Mouse (Mus musculus): ENCODE results near the gene Arpp19.
A peak's percentile ranks its signal among the peaks of the same experiment; 100 is the strongest.

The Arpp19 gene

DNA sequence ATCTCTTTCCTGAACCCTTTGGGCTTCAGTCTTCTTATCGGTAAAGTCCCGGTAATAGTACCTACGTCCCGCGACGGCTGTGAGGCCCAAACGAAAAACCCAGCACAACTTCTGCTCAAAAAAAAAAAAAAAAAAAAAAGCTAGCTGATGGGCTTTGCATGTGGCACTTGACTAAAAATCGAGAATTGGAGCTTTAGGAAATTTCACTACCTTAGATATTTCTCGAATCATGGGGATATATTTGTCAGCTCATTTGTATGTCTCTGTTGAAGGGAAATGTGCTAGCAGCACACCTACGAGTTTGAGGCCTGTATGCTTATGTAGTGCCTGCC is 909 bp downstream of the Arpp19 start:
- DNase-seq (ENCODE audit: low read depth, low spot score) = no peak

DNA sequence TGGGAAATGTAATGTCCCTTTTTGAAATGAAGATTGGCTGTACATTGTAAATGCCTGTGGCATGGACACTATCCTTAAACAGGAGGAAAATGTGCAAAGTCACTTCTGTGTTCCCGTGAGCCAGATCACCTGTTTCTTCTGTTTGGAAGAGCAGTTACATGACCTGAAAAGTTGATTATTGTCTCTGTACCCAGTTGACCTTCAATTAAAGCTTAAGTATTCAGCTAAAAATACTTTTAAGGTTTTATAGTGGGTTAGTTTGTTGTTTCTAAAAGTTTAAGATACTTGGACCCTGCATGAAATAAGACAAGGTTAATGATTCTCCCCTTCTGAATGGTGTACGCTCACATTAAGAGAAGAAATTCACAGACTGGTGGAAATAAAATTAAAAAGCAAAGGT is 3.2 kb downstream of the Arpp19 start:
- no peak for DNase-seq (ENCODE audit: low read depth, low spot score)

DNA sequence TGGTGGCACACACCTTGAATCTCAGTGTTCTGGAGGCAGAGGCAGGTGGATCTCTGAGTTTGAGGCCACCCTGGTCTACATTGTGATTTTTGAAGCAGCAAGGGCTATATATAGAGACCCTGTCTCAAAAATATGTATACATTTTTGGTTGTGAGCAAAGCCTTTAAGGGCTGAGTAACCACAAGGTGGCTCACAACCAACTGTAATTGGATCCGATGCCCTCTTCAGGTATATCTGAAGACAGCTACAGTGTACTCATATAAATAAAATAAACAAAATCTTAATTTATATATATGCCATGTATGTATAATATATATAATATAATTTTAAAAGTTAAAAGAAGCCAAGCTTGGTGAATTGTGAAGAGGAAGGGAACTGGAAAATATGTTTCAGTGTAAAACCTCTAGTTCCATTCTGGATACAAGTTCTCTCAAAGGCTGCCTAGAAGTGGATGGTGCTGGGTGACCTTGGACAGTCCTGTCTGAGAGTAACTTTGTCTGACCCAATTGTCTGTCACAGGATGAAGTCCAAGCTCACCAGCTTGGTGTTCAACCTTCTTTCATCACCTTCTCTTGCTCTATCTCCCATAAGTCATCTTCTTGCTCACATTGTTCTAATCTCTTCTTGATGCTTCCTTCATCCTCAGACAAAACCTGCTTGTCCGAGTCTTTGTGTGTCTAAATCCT is 4.6 kb downstream of the Arpp19 start:
- DNase-seq (ENCODE audit: low read depth, low spot score) = no peak

DNA sequence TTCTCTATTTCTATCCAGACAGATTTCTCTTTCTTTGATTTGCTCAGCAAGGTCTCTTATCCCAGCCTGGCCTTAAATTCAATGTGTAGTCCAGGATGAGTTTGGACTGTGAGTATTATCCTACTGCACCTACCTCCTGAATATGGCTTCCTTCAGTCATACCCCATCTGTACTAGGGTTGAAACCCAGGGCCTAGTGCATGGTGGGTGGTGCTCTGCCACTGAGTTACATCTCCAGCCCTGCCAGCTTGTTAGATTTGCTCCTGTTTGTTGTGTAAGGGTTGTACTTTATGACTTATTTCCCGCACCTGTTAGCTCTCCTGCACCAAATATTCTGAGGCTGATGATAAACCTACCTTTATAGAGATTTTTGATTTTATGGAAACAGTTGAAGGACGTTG is 5.8 kb downstream of the Arpp19 start:
- DNase-seq (ENCODE audit: low read depth, low spot score) = no peak

DNA sequence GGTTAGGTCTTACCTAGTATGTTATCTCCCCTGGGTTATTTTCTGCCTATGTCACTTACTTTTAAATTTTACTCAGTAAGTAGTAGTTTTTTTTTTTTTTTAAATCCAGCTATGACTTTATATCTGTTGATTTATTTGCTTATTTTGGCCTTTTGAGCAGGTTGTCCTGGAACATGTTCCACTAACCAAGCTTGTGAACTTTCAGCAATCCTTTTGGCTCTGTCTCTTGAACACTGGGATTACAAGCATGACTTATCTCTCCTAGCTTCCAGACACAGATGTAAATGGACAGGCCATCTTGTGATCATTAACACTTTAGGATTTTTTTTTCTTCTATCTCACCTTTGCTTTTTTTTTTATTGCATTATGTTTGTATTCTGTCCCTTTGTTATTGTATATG is 9.7 kb downstream of the Arpp19 start:
- no peak for DNase-seq (ENCODE audit: low read depth, low spot score)

DNA sequence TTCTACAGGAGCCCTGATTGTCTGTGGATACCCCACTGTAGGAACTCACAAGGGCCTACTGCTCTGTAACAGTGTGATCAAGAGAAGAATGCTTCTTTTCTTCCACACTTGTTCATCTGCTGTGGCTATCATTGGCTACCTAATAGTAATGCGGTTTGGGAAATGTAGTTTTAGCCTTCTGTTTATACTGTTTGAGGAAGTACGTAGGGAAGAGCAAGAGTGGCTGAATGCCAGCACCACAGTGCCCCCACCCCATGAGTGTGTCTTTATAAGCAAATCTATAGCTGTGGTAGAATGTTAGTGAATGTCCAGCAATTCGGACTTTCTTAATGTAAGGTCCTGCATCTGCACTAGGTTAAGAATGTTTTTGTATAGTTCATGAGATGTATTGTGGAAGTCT is 11.7 kb downstream of the Arpp19 start:
- DNase-seq (ENCODE audit: low read depth, low spot score) = no peak

DNA sequence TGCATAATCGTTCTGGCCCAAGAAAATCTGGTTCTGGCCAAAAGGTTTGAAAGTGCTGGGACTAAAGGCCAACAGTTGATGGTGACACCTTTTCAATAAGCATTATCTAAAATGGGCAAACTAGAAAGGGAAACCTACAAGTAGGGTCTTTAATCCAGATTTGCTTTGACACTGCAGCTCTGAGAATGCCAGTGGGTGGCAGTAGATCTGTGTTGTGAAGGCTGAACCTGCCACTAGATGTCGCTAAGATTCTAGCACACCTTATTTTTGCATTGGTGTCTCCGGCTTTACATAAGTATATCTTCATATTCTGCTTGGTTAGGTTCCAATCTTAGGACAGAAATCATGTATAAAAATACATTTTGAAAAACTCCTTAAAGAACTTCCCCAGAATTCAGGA is 12.6 kb downstream of the Arpp19 start:
- DNase-seq (ENCODE audit: low read depth, low spot score) = peak; percentile 47

DNA sequence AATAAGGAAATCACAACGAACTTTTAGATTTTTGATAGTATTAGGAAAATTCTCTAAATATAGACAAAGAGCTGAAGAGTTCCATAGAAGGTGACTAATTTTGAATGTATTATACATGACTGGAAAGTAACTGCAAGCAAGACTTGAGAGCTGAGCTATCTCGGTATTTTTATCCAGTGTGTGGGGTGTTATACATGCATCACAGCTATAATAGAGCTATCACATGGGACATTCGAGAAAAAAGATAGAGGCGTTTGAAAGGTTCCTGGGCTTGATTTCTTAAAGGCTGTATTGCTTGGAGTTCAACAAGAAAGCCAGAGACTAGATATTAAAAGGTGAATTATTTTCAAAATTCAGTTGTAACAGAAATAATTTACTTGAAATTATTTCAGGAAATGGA is 14.4 kb downstream of the Arpp19 start:
- no peak for DNase-seq (ENCODE audit: low read depth, low spot score)

DNA sequence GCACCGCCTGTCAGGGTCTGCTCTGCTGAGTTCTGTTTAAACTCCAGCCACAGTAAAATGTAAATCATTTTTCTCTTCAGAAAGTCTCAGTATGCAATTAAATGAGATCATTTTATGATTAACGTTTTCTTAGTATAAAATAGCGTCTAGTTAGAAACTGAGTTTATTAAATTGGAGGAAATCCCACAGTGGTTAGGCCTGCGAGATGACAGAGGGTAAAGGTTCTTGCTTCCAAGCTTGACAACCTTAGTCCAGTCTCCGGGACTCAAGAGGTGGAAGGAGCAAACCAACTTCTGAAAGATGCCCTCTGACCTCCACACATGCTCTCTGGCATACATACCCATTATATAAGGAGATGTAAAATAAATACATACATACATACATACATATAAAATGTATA is 17.6 kb downstream of the Arpp19 start:
- DNase-seq (ENCODE audit: low read depth, low spot score) = no peak

DNA sequence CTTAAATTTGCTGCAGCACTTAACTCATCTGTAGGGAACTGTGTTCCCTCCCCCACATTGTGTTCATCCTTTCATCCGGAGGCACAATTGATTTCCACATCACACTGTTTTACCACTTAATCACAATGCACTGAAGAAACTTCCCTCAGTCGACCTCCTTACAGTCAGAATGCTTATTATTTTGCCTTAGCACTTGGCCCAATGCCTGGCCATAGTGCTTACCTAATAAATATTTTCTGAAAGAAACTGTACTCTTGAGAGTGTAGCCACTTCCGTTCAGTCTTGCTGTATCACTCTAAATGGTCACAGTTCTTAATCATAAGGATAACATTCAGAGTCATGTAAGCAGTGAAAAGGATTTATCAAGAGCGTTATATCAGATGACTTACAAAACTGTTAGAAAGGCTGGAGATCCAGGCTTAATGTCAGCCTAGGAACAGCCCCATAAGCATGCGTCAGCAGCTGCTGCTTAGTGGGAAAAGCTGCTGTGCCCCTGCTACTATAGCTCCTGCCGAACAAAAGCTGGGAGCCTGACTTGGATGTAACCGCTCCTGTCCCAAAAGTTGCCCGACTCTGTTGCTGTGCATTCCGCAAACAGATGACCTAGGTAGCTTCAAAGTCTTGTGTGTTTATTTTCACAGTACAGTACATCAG is 27.4 kb downstream of the Arpp19 start:
- no peak for DNase-seq (ENCODE audit: low read depth, low spot score)

DNA sequence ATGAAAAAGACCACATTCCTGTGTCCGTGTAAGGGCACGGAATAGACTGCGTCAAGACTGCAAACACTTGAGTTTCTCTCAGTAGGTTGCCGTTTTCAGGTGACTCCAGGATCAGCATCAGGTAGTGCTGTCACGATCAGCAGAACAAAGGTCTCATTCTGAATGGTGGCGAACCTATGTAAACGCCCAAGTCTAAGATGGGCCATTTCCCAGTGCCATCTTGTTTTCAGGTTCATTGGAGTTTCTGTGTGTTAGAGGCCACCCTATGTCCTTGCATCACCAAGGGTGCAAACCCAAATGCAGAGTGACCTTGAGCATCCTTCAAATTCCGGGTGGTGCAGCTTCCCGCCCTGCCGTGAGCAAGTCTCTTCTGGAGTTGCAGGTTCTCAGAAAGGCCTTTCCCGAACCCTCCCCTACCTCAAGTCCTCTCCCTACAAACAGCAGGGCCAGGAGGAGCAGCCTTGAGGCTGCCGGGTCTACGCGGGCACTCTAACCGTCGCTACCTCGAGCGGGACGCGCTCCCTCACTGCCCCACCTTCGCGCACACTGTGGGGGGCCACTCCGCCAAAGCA is 33.1 kb downstream of the Arpp19 start, which contains the start of gene Myo5a:
TSS of gene Myo5a (plus strand) at position 559 of the 572 bp plus-strand sequence.
- peak; percentile 65 for DNase-seq (ENCODE audit: low read depth, low spot score)

DNA sequence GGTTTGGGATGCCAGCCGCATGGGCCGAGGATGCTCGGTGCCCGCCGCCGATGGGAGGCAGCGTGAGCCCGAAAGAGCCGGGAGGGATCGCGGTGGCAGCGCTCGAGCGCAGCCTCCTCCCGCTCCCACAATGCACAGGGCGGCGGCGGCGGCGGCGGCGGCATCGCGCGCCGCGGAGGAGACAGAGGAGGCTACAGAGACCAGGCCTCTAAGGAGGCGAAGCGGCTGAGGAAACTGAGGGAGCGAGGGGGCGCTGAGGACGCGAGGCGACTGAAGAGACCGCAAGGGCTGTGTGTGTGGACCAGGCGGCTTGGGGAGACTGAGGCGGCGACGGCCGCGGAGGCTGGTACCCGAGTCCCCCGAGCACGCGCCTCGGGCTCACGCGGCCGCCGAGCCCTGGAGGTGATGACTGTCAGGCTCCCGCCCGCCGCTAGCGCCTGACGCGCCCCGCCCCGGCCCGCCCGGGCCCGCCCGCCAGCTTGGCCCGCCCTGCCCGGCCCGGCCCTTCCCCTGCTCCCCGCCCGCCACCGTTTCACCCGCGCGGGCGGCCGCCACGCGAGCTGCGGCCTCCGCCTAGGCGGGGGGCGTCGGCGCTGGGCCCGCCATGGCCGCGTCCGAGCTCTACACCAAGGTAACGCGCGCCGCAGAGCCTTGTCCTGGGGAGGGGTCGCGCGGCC is 33.8 kb downstream of the Arpp19 start:
- DNase-seq (ENCODE audit: low read depth, low spot score) = peak; percentile 64

DNA sequence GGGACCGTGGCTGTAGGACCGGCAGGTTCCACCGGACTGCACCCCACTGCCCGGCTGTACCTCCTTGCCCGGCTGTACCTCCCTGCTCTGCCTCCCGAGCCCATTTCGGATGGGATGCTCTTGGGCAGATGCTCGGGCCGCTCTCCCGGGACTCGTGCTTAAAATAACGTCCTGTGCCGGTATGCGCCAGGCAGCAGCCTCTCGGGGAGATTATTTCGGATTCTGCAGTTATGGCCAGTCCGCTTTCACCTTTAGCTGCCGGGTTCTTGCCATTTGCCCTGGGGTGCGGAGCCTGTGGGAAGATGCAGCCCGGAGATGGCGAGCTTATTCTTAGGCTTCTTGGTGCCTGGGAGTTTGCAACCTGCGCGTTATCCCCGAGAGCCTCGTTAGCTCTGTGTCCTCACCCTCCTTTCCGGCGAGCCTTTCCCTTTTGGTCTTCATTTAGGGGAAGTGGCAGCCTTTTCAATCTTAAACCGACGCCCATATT is 34.3 kb downstream of the Arpp19 start:
- peak; percentile 29 for DNase-seq (ENCODE audit: low read depth, low spot score)

DNA sequence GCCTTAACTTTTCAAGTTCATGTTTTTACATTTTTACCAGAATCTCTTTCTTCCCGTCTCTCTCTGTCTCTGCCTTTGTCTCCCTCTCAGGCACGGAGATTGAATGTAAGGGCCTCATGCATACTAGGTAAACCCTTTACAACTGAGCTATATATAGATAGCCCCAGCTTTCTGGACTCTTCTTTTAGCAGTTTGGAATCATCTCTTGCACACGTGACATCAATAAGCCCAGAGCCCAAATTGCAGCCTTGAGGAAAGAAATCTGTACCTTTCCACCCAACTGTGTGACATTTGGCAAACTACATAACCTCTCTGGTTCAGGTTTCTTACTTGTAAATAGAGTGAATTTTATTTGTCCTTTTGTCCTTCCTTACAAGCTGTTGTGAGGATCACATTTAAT is 34.9 kb downstream of the Arpp19 start:
- DNase-seq (ENCODE audit: low read depth, low spot score) = no peak

DNA sequence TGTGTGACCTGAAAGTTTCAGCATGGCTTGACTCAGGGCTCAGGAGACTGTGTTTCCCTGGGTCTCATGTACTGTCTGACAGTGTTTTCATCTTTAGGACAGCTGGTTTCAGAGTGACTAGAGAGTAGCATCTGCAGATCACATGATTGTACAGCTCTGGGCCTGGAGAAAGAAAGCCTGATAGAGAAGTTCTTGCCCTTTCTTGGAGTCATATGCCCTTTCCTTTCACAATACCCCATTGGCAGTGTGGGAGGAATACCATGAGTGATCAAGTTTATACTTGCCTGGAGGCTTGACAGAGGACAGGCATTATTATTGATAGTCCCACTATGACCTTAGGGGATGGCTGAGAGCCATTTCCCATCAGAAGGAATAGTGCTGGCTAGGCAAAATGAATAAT is 39.8 kb downstream of the Arpp19 start:
- no peak for DNase-seq (ENCODE audit: low read depth, low spot score)

DNA sequence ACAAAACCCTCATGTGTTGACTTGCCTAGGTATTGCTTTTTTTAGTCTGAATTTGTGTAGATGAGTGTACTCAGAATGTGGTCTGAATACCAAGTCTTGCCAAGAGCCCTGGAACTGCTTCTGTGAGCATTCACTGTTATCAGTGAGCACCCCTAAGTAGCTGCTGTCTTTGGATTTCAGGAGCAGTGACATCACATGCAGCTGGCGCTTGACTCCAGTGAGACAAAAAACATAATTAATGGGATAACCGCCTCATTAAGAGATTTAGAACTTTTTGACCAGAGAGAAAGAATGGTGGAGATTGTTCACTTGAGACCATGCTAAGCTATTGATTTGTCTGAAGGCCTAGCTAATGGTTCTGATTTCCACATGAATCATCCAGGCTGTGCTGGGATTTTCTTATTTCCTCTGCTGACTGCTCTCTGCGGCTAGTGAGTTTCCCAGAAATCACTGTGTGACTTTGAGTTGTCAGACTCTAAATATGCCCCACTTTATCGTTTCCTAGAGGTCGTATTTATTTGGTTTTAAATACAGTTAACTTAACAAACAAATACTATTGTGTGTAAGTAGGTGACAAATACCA is 47.9 kb downstream of the Arpp19 start:
- peak; percentile 71 for DNase-seq (ENCODE audit: low read depth, low spot score)

DNA sequence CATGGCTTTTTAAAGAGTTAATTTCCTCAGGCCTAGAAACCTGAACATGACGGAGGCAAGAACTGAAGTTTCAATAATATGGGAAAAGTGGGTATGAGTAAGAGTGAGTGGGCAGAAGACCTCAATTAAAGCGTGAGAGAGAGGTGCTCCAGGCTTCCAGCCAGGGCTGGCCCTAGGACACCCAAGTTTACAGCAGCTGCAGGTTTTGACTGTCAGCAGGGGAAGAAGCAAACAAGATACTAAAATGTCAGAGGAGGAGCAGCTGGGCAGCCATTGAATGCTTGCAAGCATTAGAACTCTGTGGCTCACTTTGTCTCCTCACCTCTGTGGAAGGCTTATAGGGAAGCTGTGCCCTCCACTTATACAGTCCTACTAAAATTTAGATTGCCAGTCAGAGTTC is 50.4 kb downstream of the Arpp19 start:
- no peak for DNase-seq (ENCODE audit: low read depth, low spot score)

DNA sequence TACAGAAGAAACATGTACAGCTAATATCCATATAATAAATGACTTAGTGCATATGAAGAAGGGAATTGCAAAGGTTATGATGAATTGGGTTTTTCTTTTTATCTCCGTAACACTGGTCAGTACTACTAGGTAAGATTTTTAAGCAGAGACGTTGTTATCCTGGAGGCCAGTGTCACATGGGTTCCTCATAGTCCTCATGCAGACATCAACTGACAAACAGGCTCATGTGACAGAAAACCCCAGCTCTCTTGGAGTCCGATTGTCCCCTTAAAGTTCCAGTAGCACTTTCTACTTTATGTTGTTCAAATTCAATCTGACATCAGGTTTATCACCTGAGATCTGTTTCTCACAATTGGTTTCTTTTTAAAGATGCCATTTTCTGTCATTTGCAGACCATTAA is 51.9 kb downstream of the Arpp19 start:
- no peak for DNase-seq (ENCODE audit: low read depth, low spot score)

DNA sequence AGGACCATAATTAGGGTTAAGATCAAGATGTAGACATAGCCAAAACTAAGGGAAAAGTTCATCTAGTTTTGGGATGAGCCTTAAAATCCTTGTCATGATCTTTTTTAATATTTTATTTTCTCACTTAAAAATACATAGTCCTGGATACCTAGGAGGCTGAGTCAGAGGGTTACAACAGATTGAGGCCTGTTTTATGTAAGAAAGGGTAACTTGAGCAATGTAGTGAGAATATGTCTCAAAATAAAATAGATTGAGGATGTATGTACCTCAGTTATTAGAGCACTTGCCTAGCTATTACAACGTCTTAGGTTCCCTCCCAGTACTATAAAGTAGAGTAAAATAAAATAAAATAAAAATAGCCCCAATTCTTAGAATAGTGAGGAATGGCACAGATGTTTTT is 54.7 kb downstream of the Arpp19 start:
- no peak for DNase-seq (ENCODE audit: low read depth, low spot score)

DNA sequence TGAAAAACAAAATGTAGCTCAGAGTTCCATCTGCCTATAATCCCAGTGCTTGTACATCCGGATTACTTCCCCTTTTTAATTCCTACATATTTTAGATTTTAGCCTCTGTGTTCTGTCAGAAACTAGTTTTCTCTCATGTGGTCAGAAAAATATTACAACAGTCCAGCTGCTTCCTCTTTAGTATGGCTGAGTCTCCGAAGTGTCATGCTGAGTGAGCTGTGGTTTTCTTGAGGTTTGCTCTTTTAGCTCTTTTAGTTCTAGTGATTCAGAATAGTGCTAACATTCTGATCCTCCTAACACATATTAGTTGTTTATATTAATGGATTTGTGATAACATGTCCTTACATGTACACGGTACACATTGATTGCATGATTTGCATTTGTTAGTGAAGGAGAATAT is 57.3 kb downstream of the Arpp19 start:
- DNase-seq (ENCODE audit: low read depth, low spot score) = no peak

DNA sequence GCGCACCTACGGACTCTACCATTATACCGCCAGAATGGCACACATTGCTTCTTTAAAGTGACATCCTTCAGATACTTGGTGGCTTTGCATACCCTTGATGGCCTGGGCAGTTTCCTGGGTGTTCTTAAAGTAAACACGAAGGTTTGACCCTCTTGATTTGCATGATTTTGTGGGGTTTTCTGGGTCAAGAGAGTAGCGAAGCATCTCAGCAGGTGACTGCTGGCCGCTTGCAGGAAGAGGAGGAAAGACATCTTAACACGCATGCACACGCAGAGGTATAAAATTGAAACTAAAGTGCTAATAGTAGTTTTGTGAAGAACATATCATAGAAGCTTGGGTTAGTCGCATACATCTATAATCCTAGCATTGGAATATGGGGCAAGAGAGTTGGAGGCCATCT is 61.5 kb downstream of the Arpp19 start:
- DNase-seq (ENCODE audit: low read depth, low spot score) = no peak

DNA sequence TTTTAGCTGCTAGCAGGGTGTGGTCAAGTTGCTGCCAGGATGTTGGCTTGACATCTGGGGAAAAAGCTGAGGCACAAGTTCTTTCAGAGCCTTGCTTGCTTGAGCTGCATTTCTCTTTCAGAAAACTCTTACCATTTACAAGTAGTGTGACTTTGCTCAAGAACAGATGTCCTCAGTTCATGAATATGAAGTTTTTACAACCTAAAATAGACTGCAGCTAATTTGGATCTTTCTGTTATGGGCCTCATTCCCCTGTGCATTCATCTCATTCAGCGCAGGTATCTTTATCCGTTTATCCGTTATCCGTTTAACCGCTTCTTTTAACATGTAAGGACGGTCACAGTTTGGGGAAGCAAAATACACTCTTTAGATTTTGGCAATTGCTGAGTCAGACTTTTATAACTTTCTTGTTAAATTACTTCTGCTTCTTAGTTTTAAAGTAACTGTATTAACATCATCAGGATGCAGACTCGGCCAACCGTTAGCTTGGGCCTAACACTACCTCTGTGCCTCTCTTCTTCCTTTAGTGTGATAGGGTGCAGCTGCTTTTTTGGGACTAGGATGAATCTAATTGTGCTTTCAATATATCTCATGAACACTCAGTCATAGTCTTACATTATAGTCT is 62.9 kb downstream of the Arpp19 start:
- DNase-seq (ENCODE audit: low read depth, low spot score) = no peak
